Mouse (Mus musculus): ENCODE measurements around the gene Duox1. TPM values are rescaled to one million over a fixed set of nuclear protein-coding genes. Genes with fewer than 3 reads are reported as not detected.
A peak's percentile ranks its signal among the peaks of the same experiment; 100 is the strongest.

Duox1 gene
- under 1 TPM; 0.10 to 0.34 TPM for total RNA-seq (2021)
- 0.51 and 0.73 TPM in 2 replicates for polyA plus RNA-seq (2012; rRNA removed)
- long read RNA-seq: 0 reads

GRCm38 (mm10) chr2:122315372-122315771 lies at the start of gene Duox1:
Gene Duox1, plus strand, starts transcription at chr2:122315672.
- H3K4me3 ChIP-seq: no peak within 1 kb of the TSS
- peaks cover 3% of the 10 kb centered on the region for H3K4me1 ChIP-seq (ENCODE audit: control insufficient read depth, insufficient read depth, low read length)
- no peak for DNase-seq
- TF ChIP-seq POLR2A (IDR thresholded peaks at IDR 0.05; ENCODE audit: insufficient read depth, low read depth, low read length) (no peak), CTCF (IDR thresholded peaks at IDR 0.05) (no peak), EP300 (IDR thresholded peaks at IDR 0.05; ENCODE audit: insufficient read depth, low read depth, low read length) (no peak)
- WGBS: 85% methylated on average over 7 of the region's 7 CpGs
- no peaks in the 10 kb centered on the region for H3K79me2 ChIP-seq (replicated peaks; ENCODE audit: control insufficient read depth, insufficient read depth, low read length)
- peaks cover 9% of the 10 kb centered on the region for H3K27me3 ChIP-seq (ENCODE audit: control insufficient read depth, insufficient read depth, low read length)
- H3K27ac ChIP-seq: no peak within 1 kb of the TSS
- no peak within 1 kb of the TSS for H3K9ac ChIP-seq (ENCODE audit: low read depth, low read length)
- H3K36me3 ChIP-seq (ENCODE audit: control insufficient read depth, insufficient read depth, low read length): no peaks in the 10 kb centered on the region
- intact Hi-C loops (cut with DNase I): no loop called here

- Histone ChIP-seq H3K4me3 (no peak overlapping the region), H3K9ac (ENCODE audit: low read depth, low read length) (no peak overlapping the region), H3K79me2 (replicated peaks; ENCODE audit: control insufficient read depth, insufficient read depth, low read length) (no peaks in the 10 kb centered on the region), H3K27ac (no peak overlapping the region), H3K36me3 (ENCODE audit: control insufficient read depth, insufficient read depth, low read length) (no peaks in the 10 kb centered on the region), H3K27me3 (ENCODE audit: control insufficient read depth, insufficient read depth, low read length) (no peaks in the 10 kb centered on the region), H3K4me1 (ENCODE audit: control insufficient read depth, insufficient read depth, low read length) (no peaks in the 10 kb centered on the region)
- intact Hi-C loops (cut with DNase I): no loop called here
- no peak for DNase-seq
- WGBS: 83% methylated on average over 7 of the region's 7 CpGs
- TF ChIP-seq CTCF (IDR thresholded peaks at IDR 0.05) (no peak), EP300 (IDR thresholded peaks at IDR 0.05; ENCODE audit: insufficient read depth, low read depth, low read length) (no peak), POLR2A (IDR thresholded peaks at IDR 0.05; ENCODE audit: insufficient read depth, low read depth, low read length) (no peak)
These were observed 48.9 kb upstream of the Duox1 start for GRCm38 (mm10) chr2:122266407-122267193.

- no peak for DNase-seq
- H3K27me3 ChIP-seq (ENCODE audit: control insufficient read depth, insufficient read depth, low read length): no peaks in the 10 kb centered on the region; the same call in 1 of the 2 replicates
- H3K36me3 ChIP-seq (ENCODE audit: control insufficient read depth, insufficient read depth, low read length): no peaks in the 10 kb centered on the region
- no peak overlapping the region for H3K4me3 ChIP-seq
- no peaks in the 10 kb centered on the region for H3K4me1 ChIP-seq (ENCODE audit: control insufficient read depth, insufficient read depth, low read length)
- H3K27ac ChIP-seq: no peak overlapping the region
- WGBS: 78% methylated on average over 3 of the region's 3 CpGs
- TF ChIP-seq POLR2A (IDR thresholded peaks at IDR 0.05; ENCODE audit: insufficient read depth, low read depth, low read length) (no peak), CTCF (IDR thresholded peaks at IDR 0.05) (no peak), EP300 (IDR thresholded peaks at IDR 0.05; ENCODE audit: insufficient read depth, low read depth, low read length) (no peak)
- intact Hi-C loops (cut with DNase I): no loop called here
- no peak overlapping the region for H3K9ac ChIP-seq (ENCODE audit: low read depth, low read length)
- no peaks in the 10 kb centered on the region for H3K79me2 ChIP-seq (replicated peaks; ENCODE audit: control insufficient read depth, insufficient read depth, low read length)
These were observed 36.7 kb upstream of the Duox1 start for GRCm38 (mm10) chr2:122278769-122279168.

GRCm38 (mm10) chr2:122284091-122284490 lies 31.4 kb upstream of the Duox1 start:
- Histone ChIP-seq H3K9ac (ENCODE audit: low read depth, low read length) (no peak overlapping the region), H3K27me3 (ENCODE audit: control insufficient read depth, insufficient read depth, low read length) (no peaks in the 10 kb centered on the region; the same call in 1 of the 2 replicates), H3K4me1 (ENCODE audit: control insufficient read depth, insufficient read depth, low read length) (peaks cover 3% of the 10 kb centered on the region; the same call in 1 of the 2 replicates), H3K79me2 (replicated peaks; ENCODE audit: control insufficient read depth, insufficient read depth, low read length) (no peaks in the 10 kb centered on the region), H3K4me3 (no peak overlapping the region), H3K27ac (no peak overlapping the region), H3K36me3 (ENCODE audit: control insufficient read depth, insufficient read depth, low read length) (no peaks in the 10 kb centered on the region)
- 82% methylated on average over 9 of the region's 9 CpGs for WGBS
- DNase-seq: no peak
- TF ChIP-seq EP300 (IDR thresholded peaks at IDR 0.05; ENCODE audit: insufficient read depth, low read depth, low read length) (no peak), POLR2A (IDR thresholded peaks at IDR 0.05; ENCODE audit: insufficient read depth, low read depth, low read length) (no peak), CTCF (IDR thresholded peaks at IDR 0.05) (no peak)
- intact Hi-C loops (cut with DNase I): no loop called here

- DNase-seq: peak in 1 of 2 experiments; percentile 46
These were observed 29.3 kb upstream of the Duox1 start for GRCm38 (mm10) chr2:122286137-122286536.

GRCm38 (mm10) chr2:122294916-122295315 lies 20.6 kb upstream of the Duox1 start:
- H3K4me3 ChIP-seq: no peak overlapping the region
- H3K27me3 ChIP-seq (ENCODE audit: control insufficient read depth, insufficient read depth, low read length): peaks cover 16% of the 10 kb centered on the region
- H3K4me1 ChIP-seq (ENCODE audit: control insufficient read depth, insufficient read depth, low read length): no peaks in the 10 kb centered on the region
- WGBS: 12% methylated on average over 7 of the region's 7 CpGs
- no peaks in the 10 kb centered on the region for H3K36me3 ChIP-seq (ENCODE audit: control insufficient read depth, insufficient read depth, low read length)
- H3K79me2 ChIP-seq (replicated peaks; ENCODE audit: control insufficient read depth, insufficient read depth, low read length): no peaks in the 10 kb centered on the region
- DNase-seq: no peak
- H3K9ac ChIP-seq (ENCODE audit: low read depth, low read length): no peak overlapping the region
- no peak overlapping the region for H3K27ac ChIP-seq
- TF ChIP-seq CTCF (IDR thresholded peaks at IDR 0.05) (no peak), EP300 (IDR thresholded peaks at IDR 0.05; ENCODE audit: insufficient read depth, low read depth, low read length) (no peak), POLR2A (IDR thresholded peaks at IDR 0.05; ENCODE audit: insufficient read depth, low read depth, low read length) (no peak)
- intact Hi-C loops (cut with DNase I): no loop called here

More at GRCm38 (mm10) chr2:122286137-122286536, 29.3 kb upstream of the Duox1 start:
- intact Hi-C loops (cut with DNase I): no loop called here
- Histone ChIP-seq H3K27me3 (ENCODE audit: control insufficient read depth, insufficient read depth, low read length) (no peaks in the 10 kb centered on the region), H3K4me1 (ENCODE audit: control insufficient read depth, insufficient read depth, low read length) (peaks cover 3% of the 10 kb centered on the region; the same call in 1 of the 2 replicates), H3K27ac (no peak overlapping the region), H3K79me2 (replicated peaks; ENCODE audit: control insufficient read depth, insufficient read depth, low read length) (no peaks in the 10 kb centered on the region), H3K4me3 (no peak overlapping the region), H3K36me3 (ENCODE audit: control insufficient read depth, insufficient read depth, low read length) (no peaks in the 10 kb centered on the region), H3K9ac (ENCODE audit: low read depth, low read length) (no peak overlapping the region)
- TF ChIP-seq CTCF (IDR thresholded peaks at IDR 0.05): no peak
- TF ChIP-seq EP300 (IDR thresholded peaks at IDR 0.05; ENCODE audit: insufficient read depth, low read depth, low read length): peak; percentile 42; the same call in 1 of the 2 replicates
- WGBS: 36% methylated on average over 7 of the region's 7 CpGs
